Mouse (Mus musculus): ENCODE measurements around the gene Ttc5.

GRCm38 (mm10) chr14:50740334-50740733, 45.0 kb downstream of the Ttc5 start:
- no peak for TF ChIP-seq GATA1 (IDR thresholded peaks at IDR 0.05; ENCODE audit: low read length)
- no peak for TF ChIP-seq TAL1 (IDR thresholded peaks at IDR 0.05; ENCODE audit: low read length)
